Mouse (Mus musculus) ES-CJ7 (cell line): ENCODE data around the gene Asb6.

ENCODE experiments used
- DNase-seq: peaks from one replicate; pipeline ENCODE4 v3.0.0; 2011; ENCODE audit warnings: low read depth, low spot score

The Asb6 gene

DNA sequence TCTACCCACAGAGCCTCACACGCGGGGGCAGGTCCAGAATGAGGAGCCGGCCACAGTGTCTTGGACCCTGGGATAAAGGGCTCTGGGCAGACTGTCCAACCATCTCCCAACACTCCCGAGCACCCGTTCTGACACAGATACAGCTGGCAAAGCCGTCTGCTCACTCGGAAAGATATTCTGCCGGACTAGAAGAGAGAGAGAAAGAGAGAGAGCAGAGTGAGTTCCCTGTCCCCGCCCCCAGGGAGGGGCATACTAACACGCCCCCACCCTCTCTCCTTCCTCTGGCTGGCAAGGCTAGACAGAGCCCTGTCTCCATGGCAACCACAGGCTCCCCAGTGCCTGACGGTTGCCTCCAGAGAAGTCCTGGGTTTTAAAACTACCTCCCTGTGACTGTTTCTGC, 33.8 kb downstream of the Asb6 start:
- DNase-seq: peak; percentile 89

DNA sequence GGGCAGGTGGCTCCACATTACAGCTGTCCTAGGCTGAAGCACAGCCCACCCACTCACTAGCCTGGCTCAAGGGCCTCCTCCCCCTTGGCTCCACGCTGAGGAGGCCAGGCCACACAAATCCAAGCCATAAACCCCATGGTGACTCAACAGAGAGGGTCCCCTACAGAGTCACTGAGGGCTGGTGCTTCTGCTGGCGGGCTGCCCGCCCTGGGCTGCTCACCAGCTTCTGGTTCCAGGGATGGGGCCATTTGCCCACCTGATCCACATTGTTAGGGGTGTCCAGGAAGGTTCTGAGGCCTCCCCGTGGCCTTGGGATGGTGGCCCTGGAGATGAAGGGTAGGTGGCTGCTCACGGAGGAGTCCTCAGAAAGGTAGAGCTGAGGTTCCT, 34.3 kb downstream of the Asb6 start:
- no peak for DNase-seq

- no peak for DNase-seq
These were observed 34.8 kb downstream of the Asb6 start for GRCm38 (mm10) chr2:30795271-30795888.

DNA sequence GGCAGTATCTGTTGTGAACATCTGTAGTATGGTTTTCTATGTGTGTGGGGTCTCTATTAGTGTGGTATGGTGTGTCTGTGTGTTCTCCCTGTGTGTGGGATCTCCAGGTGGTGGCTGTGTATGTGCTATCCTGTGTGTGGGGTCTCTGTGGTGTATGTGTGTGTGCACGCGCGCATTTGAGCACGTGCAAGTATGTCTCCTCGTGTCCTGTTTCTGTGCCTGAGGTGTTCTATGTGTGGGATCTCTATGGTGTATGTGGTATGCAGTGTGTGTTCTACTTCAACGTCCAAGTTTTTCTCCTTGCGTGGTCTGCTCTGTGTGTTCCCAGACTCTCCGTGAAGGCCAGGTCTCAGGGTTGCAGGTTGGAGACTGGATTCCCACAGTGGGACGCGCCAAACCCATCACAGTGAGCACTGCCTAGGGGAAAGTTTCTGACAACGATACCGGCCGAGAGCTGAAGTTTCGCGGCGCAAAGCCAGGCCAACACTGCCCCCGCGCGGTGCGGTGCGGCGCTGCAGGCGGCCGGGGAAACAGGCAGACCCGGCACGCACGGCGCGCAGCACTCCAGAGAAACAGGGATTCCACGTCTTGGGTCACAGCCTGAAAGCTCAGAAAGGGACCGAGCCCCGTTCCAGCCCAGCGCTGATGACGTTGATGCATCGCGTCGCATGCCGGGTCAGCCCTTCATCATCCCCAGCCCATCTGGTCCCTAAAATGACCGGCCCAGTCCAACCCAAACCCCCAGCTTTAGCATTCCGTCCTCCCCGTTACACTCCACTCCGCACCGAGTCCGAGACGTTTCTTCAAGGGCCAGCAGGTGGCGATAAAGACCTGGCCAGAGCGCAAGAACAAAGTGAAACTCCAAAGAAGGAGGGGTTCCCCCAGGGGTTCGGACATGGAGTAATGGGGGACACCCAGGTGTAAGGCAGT, 35.7 kb downstream of the Asb6 start:
- DNase-seq: peak; percentile 88

DNA sequence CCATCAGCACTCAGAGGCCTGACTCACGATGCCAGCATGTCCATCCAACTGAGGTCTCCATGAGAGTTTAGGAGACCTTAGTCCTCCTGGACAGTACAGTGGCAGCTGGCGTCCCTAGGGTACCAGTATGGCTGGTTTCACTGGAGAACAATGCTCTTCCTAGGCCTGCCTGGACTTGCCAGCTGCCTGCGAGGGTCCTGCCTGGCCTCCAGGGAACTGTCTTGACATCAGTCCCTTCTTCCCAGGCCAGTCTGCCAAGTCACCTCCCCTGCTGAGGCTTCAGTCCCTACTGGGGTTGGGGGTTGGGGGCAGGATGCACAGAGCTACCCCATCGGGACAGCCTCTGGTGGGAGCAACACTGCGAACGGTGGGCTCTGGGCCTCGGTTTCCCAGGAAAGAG, 38.1 kb downstream of the Asb6 start:
- no peak for DNase-seq

- DNase-seq: no peak
These were observed 42.7 kb downstream of the Asb6 start for GRCm38 (mm10) chr2:30787466-30787865.

DNA sequence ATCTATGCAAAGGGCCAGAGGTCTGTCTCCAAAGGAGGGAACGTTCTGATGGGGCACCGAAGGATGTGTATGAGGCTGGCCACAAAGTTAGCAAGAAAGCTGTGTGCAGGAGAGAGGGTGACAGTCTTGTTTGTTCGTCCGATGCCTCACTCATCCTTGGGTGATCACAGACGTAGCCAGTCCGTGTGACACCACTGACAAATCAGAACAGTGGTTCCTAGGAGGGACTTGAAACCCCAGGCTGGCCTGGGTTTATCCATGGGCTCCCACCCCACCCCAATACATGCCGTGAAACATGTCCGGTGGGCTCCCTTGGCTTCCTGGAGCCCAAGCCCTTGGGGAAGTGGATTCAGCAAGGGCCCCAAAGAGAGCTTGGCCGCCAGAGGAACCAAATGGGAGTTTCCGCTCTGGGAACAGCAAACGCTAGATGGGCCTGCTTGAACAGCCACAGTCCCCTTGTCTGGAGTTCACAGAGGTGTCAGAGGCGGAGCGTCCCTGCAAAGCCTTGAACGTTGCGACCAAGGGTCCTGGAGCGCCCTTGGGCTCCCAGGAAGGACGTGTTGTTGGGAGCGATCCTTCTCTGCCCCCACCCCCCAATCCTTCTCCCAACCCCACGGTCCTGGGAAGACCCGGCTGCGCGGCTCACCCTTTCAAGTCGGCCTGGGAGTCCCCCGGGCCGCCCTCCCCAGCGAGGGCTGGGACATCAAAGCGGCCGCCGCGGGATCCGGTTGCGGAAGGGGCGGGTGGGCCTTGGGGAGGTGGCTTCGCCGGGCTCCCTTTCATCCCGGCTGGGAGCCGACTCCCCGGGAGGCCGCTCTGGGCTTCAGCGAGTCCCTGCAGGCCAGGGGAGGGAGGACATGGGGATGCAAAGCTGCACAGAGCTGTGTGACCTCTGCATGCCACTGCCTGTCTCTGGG, 45.8 kb downstream of the Asb6 start:
- peak; percentile 61 for DNase-seq

DNA sequence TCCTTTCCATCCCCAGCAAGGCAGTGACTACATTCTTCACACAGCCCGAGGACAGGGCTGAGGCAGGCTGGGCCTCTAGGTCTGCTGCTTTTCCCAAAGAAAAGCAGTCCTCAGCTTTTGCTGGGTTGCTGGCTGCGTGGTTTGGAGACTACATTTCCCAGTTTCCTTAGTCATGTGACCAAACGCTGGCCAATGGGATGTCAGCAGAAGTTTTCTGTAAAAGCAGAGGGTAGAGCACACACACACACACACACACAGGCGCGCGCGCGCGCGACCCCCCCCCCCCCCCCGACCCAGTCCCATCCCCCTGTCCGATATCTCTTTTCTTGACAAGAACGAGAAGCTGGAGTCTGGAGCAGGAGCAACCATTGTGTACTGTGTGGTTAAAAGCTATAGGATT, 46.8 kb downstream of the Asb6 start:
- peak; percentile 85 for DNase-seq

- DNase-seq: no peak
These were observed 47.5 kb downstream of the Asb6 start for GRCm38 (mm10) chr2:30782312-30783290.

GRCm38 (mm10) chr2:30779241-30779640, 50.9 kb downstream of the Asb6 start:
- DNase-seq: peak; percentile 100

- peak; percentile 86 for DNase-seq
These were observed 51.9 kb downstream of the Asb6 start for GRCm38 (mm10) chr2:30778235-30778634.

GRCm38 (mm10) chr2:30777266-30777665, 52.9 kb downstream of the Asb6 start:
- DNase-seq: peak; percentile 68

DNA sequence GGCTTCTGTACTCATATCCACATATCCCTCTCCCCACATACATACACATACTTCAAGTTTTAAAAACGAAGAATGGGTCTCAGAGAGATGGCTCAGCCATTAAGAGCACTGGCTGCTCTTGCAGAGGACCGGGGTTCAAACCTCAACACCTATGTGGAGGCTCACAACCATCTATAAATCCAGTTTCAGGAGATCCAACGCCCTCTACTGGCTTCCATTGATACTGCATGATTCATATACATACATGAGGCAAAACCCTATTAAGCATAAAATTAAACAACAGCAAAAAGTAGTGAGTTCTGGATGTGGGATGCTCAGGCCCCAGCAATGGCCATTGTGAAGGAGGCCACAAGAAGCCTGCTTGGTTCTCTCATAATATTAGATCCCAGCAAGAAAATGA, 54.2 kb downstream of the Asb6 start:
- DNase-seq: peak; percentile 67

GRCm38 (mm10) chr2:30773313-30774005, 56.7 kb downstream of the Asb6 start:
- DNase-seq: no peak
